Mouse (Mus musculus) MEL (cell line): ENCODE data around the gene Slc25a25. TPM values are rescaled to one million over a fixed set of nuclear protein-coding genes. Genes with fewer than 3 reads are reported as not detected.

Experiments
- DNase-seq: peaks from one replicate; pipeline ENCODE4 v3.0.0; 2011; ENCODE audit warnings: low read depth, low spot score
- H3K27ac ChIP-seq: 2 replicates; pipeline ENCODE4 v1.5.1; 2012; ENCODE audit warnings: low read depth, mild to moderate bottlenecking, control low read depth, low read length, moderate library complexity; ENCODE audit not compliant: control insufficient read depth
- H3K27me3 ChIP-seq, 2 experiments: fragments of 150-350 bp in 1 of 2; sonication (generic) in 1 of 2; 2 replicates each; pipeline ENCODE4 v1.6.1; 2012; ENCODE audit warnings: low read length in 2 of 2, mild to moderate bottlenecking in 2 of 2, improper control_type of control experiment in 1 of 2, moderate library complexity in 1 of 2; ENCODE audit not compliant: insufficient read depth in 2 of 2, control insufficient read depth in 1 of 2
- H3K36me3 ChIP-seq, 2 experiments: 2 replicates each; pipeline ENCODE4 v1.6.1; 2012 to 2014; ENCODE audit warnings: low read length in 2 of 2, improper control_type of control experiment in 1 of 2, inconsistent platforms in 1 of 2, mild to moderate bottlenecking in 1 of 2; ENCODE audit not compliant: insufficient read depth in 2 of 2, control insufficient read depth in 1 of 2
- H3K4me1 ChIP-seq, 2 experiments: fragments of 150-350 bp in 1 of 2; sonication (generic) in 1 of 2; 2 replicates each; pipeline ENCODE4 v1.6.1; 2012; ENCODE audit warnings: low read length in 2 of 2, improper control_type of control experiment in 1 of 2, mild to moderate bottlenecking in 1 of 2; ENCODE audit not compliant: insufficient read depth in 2 of 2, control insufficient read depth in 1 of 2
- H3K4me3 ChIP-seq, 2 experiments: fragments of 150-350 bp in 1 of 2; sonication (generic) in 1 of 2; 2 replicates each; pipeline ENCODE4 v1.5.1; 2012; ENCODE audit warnings: low read depth in 2 of 2, low read length in 2 of 2, mild to moderate bottlenecking in 2 of 2, moderate library complexity in 2 of 2, control low read depth in 1 of 2, improper control_type of control experiment in 1 of 2; ENCODE audit not compliant: control insufficient read depth in 1 of 2, insufficient read depth in 1 of 2
- H3K79me2 ChIP-seq: 2 replicates; pipeline ENCODE4 v1.6.1; 2012; ENCODE audit warnings: mild to moderate bottlenecking, low read length, moderate library complexity; ENCODE audit not compliant: control insufficient read depth, poor library complexity, insufficient read depth
- H3K9ac ChIP-seq: 2 replicates; pipeline ENCODE4 v1.6.1; 2012; ENCODE audit warnings: low read depth, mild to moderate bottlenecking, control low read depth, low read length, moderate library complexity; ENCODE audit not compliant: control insufficient read depth, poor library complexity, severe bottlenecking
- H3K9me3 ChIP-seq: fragments of 150-350 bp; sonication (generic); replicated peaks from 2 replicates; pipeline ENCODE4 v1.6.1; 2012; ENCODE audit warnings: mild to moderate bottlenecking, low read length, improper control_type of control experiment, moderate library complexity; ENCODE audit not compliant: insufficient read depth
- CHD2 ChIP-seq: IDR thresholded peaks from 2 replicates; pipeline ENCODE4 v1.6.1; 2011; ENCODE audit warnings: low read length, improper control_type of control experiment
- ELF1 ChIP-seq: IDR thresholded peaks from 2 replicates; pipeline ENCODE4 v1.6.1; 2014; ENCODE audit warnings: low read depth, mild to moderate bottlenecking, inconsistent platforms, low read length, improper control_type of control experiment, moderate library complexity
- ETS1 ChIP-seq: IDR thresholded peaks from 2 replicates; pipeline ENCODE4 v1.6.1; 2012; ENCODE audit warnings: low read depth, mild to moderate bottlenecking, inconsistent platforms, low read length, improper control_type of control experiment, moderate library complexity
- GABPA ChIP-seq: IDR thresholded peaks from 2 replicates; pipeline ENCODE4 v1.6.1; 2012; ENCODE audit warnings: low read depth, mild to moderate bottlenecking, inconsistent platforms, low read length, improper control_type of control experiment, moderate library complexity
- HCFC1 ChIP-seq: IDR thresholded peaks from 2 replicates; pipeline ENCODE4 v1.6.1; 2012; ENCODE audit warnings: low read depth, mild to moderate bottlenecking, inconsistent platforms, low read length, improper control_type of control experiment, moderate library complexity
- MAX ChIP-seq: IDR thresholded peaks from 2 replicates; pipeline ENCODE4 v1.6.1; 2011; ENCODE audit warnings: low read length, improper control_type of control experiment
- MAZ ChIP-seq: IDR thresholded peaks from 2 replicates; pipeline ENCODE4 v1.6.1; 2012; ENCODE audit warnings: low read depth, mild to moderate bottlenecking, inconsistent platforms, low read length, improper control_type of control experiment
- MEF2A ChIP-seq: IDR thresholded peaks from 2 replicates; pipeline ENCODE4 v1.6.1; 2014; ENCODE audit warnings: low read depth, mild to moderate bottlenecking, inconsistent platforms, low read length, improper control_type of control experiment; ENCODE audit not compliant: poor library complexity, insufficient replicate concordance, severe bottlenecking; ENCODE audit errors: extremely low read depth
- MXI1 ChIP-seq: IDR thresholded peaks from 2 replicates; pipeline ENCODE4 v1.6.1; 2011; ENCODE audit warnings: mild to moderate bottlenecking, low read depth, low read length, improper control_type of control experiment
- MYB ChIP-seq: IDR thresholded peaks from 2 replicates; pipeline ENCODE4 v1.6.1; 2011; ENCODE audit warnings: mild to moderate bottlenecking, low read depth, low read length, improper control_type of control experiment
- NELFE ChIP-seq: IDR thresholded peaks from 2 replicates; pipeline ENCODE4 v1.6.1; 2011; ENCODE audit warnings: low read depth, low read length, improper control_type of control experiment
- NRF1 ChIP-seq: IDR thresholded peaks from 2 replicates; pipeline ENCODE4 v1.6.1; 2014; ENCODE audit warnings: low read depth, mild to moderate bottlenecking, inconsistent platforms, low read length, improper control_type of control experiment, moderate library complexity; ENCODE audit not compliant: poor library complexity, insufficient read depth, severe bottlenecking
- POLR2A ChIP-seq, 2 experiments: IDR thresholded peaks; 2 replicates each; pipeline ENCODE4 v1.6.1; 2011 to 2012; ENCODE audit warnings: low read length in 2 of 2, mild to moderate bottlenecking in 2 of 2, control low read depth in 1 of 2, improper control_type of control experiment in 1 of 2, low read depth in 1 of 2, moderate library complexity in 1 of 2; ENCODE audit not compliant: control insufficient read depth in 1 of 2, insufficient read depth in 1 of 2, poor library complexity in 1 of 2
- POLR2AphosphoS2 ChIP-seq: IDR thresholded peaks from 2 replicates; pipeline ENCODE4 v1.6.1; 2011; ENCODE audit warnings: low read length, improper control_type of control experiment
- POLR2AphosphoS5 ChIP-seq: IDR thresholded peaks from 2 replicates; pipeline ENCODE4 v1.6.1; 2012; ENCODE audit warnings: low read depth, borderline replicate concordance, mild to moderate bottlenecking, inconsistent platforms, low read length, moderate library complexity, mixed read lengths
- SIN3A ChIP-seq: IDR thresholded peaks from 2 replicates; pipeline ENCODE4 v1.6.1; 2012; ENCODE audit warnings: low read length, improper control_type of control experiment, inconsistent platforms
- SMC3 ChIP-seq: IDR thresholded peaks from 2 replicates; pipeline ENCODE4 v1.6.1; 2011; ENCODE audit warnings: low read depth, low read length, improper control_type of control experiment
- TAL1 ChIP-seq: IDR thresholded peaks from 2 replicates; pipeline ENCODE4 v1.6.1; 2012; ENCODE audit warnings: mild to moderate bottlenecking, inconsistent platforms, low read length, moderate library complexity, mixed read lengths
- TBP ChIP-seq: IDR thresholded peaks from 2 replicates; pipeline ENCODE4 v1.8.0; 2011; ENCODE audit warnings: low read depth, low read length, improper control_type of control experiment
- UBTF ChIP-seq: IDR thresholded peaks from 2 replicates; pipeline ENCODE4 v1.6.1; 2012; ENCODE audit warnings: low read depth, mild to moderate bottlenecking, inconsistent platforms, low read length, improper control_type of control experiment, moderate library complexity, borderline replicate concordance; ENCODE audit not compliant: insufficient read depth
- ZMIZ1 ChIP-seq: IDR thresholded peaks from 2 replicates; pipeline ENCODE4 v1.6.1; 2012; ENCODE audit warnings: low read depth, mild to moderate bottlenecking, inconsistent platforms, low read length, improper control_type of control experiment, moderate library complexity
- polyA plus RNA-seq, 2 experiments: library from polyadenylated mRNA; stranded (reverse) in 1 of 2; unstranded in 1 of 2; fragments of >175 nt in 1 of 2; fragments of >200 nt in 1 of 2; gene quantifications; 2 replicates each; pipeline versions ENCODE4 v1.2.1 to v1.2.4; 2012; ENCODE audit warnings: low replicate concordance in 2 of 2, low read depth in 1 of 2; ENCODE audit not compliant: insufficient read length in 2 of 2, insufficient read depth in 1 of 2, missing spikeins in 1 of 2
- total RNA-seq: library from RNA; depleted of rRNA; stranded (reverse); fragments of 300-350 nt; gene quantifications from 2 replicates; pipeline ENCODE4 v1.2.3, GENCODE M21; 2012; rRNA removed

The Slc25a25 gene
- total RNA-seq = 28.1 and 32.5 TPM in 2 replicates
- polyA plus RNA-seq = 10 to 100 TPM in 1 of 2 experiments, not detected in 1; 22.3 TPM

DNA sequence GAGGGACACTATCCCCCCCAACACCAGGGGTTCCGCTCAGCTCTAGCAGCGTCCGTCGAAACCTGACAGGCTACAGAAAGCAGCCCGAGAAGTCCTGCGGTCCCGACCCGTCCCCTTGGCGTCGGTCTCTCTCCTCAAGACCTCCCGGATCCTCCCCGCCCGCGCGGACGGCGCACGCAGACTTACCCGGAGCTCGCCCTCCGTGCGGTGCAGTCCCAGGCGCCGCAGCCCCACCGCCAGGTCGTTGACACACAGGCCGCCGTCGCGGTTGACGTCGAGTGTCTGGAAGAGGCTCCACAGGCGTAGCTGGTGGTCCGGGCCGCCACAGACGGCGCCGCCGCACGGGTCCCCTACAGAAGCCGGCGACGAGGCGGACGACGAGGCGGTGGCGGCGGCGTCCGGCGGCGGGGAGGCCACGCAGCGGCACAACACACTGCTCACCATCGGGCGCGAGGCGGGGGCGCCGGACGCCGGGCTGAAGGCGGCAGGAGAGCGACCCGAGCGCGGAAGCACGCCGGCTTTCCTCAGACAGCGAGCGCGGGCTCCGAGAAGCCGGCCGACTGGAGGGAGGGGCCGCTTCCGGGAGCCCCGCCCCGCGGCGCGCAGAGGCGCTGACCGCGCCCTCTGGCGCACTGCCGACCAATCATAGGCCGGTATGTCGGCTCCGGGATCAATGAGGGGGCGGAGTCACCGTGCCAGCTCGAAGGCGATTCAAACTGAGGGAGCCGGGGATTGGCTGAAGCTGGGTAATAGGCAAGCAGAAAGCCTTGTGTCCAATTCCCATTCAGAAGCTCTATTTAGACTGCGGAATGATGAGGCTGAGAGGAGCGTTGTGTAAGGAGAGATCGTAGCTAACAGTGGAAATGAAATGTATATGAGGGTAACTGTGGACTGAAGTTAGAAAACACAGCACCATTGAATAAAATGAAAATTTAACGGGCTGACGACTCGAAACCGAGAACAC lies at the start of gene Slc25a25:
TSS of gene Slc25a25 (minus strand) at position 565 of the 964 bp plus-strand sequence.
- Histone ChIP-seq H3K36me3 (peaks cover 0 to 30% of the 10 kb centered on the region in 2 experiments; a peak in 2 of 4 replicates), H3K27me3 (no peaks in the 10 kb centered on the region), H3K9me3 (no peaks in the 10 kb centered on the region), H3K4me3 (peak within 1 kb of the TSS; percentile 66 to 92), H3K27ac (peak within 1 kb of the TSS; percentile 99), H3K79me2 (peaks cover 53% of the 10 kb centered on the region), H3K9ac (peak within 1 kb of the TSS; percentile 92), H3K4me1 (peaks cover 0 to 16% of the 10 kb centered on the region in 2 experiments)
- TF ChIP-seq HCFC1 (peak; percentile 71), MXI1 (peak; percentile 89; the same call in 1 of the 2 replicates), UBTF (0 out of 2 replicates have a peak, but pooled peaks have one; percentile 61), SIN3A (peak; percentile 71), MAX (no peak; the same call in none of the 2 replicates), ETS1 (no peak), MYB (no peak), POLR2A (IDR thresholded peaks at IDR 0.05; ENCODE audit: control insufficient read depth in 1 of 2, insufficient read depth in 1 of 2, low read depth in 1 of 2, low read length in 2 of 2, poor library complexity in 1 of 2) (peak; percentile 51 to 86), TAL1 (no peak), ELF1 (peak; percentile 80), NRF1 (0 out of 2 replicates have a peak, but pooled peaks have one; percentile 29), NELFE (peak; percentile 67), POLR2AphosphoS2 (peak; percentile 89; the same call in 1 of the 2 replicates), SMC3 (no peak), ZMIZ1 (0 out of 2 replicates have a peak, but pooled peaks have one; percentile 37), POLR2AphosphoS5 (no peak), MEF2A (no peak), GABPA (no peak), CHD2 (no peak), TBP (peak; percentile 59), MAZ (peak; percentile 88)
- peak; percentile 97 for DNase-seq
